Mouse (Mus musculus) brain, embryonic 14.5 days (tissue): ENCODE results near the gene Atl1. TPM values are rescaled to one million over a fixed set of nuclear protein-coding genes. Genes with fewer than 3 reads are reported as not detected.

Source experiments
- DNase-seq: peaks from one replicate; pipeline ENCODE4 v3.0.0-alpha.2; 2011; ENCODE audit warnings: low read depth
- CTCF ChIP-seq: fragments of 200-500 bp; IDR thresholded peaks from 2 replicates; pipeline ENCODE4 v1.5.1; 2012; ENCODE audit warnings: inconsistent platforms, mild to moderate bottlenecking, moderate library complexity, borderline replicate concordance; ENCODE audit not compliant: insufficient read depth, insufficient read length; ENCODE audit errors: extremely low read depth
- POLR2A ChIP-seq: fragments of 200-500 bp; IDR thresholded peaks from 2 replicates; pipeline ENCODE4 v1.6.1; 2012; ENCODE audit warnings: mild to moderate bottlenecking, inconsistent platforms, borderline replicate concordance; ENCODE audit not compliant: poor library complexity, insufficient read depth, insufficient read length, severe bottlenecking; ENCODE audit errors: extremely low read depth
- polyA plus RNA-seq: library from polyadenylated mRNA; depleted of rRNA; stranded (reverse); fragments of >200 nt; gene quantifications from 2 replicates; pipeline ENCODE4 v1.2.3, GENCODE M21; 2012; rRNA removed

Atl1 gene
- 47.7 and 75.7 TPM in 2 replicates for polyA plus RNA-seq

GRCm38 (mm10) chr12:69892371-69893251 lies at the start of gene Atl1, which contains the start of gene Map4k5:
TSS of gene Atl1 (plus strand) at chr12:69892614.
TSS of gene Map4k5 (minus strand) at chr12:69893200.
- TF ChIP-seq POLR2A, result peak; percentile 71
- TF ChIP-seq CTCF, result peak; percentile 61
- DNase-seq, result peak; percentile 94

GRCm38 (mm10) chr12:69843531-69844445 lies 48.6 kb upstream of the Atl1 start:
- peak; percentile 92 for DNase-seq
- TF ChIP-seq POLR2A (no peak), CTCF (no peak)

GRCm38 (mm10) chr12:69845722-69846121 lies 46.7 kb upstream of the Atl1 start:
- no peak for DNase-seq
- TF ChIP-seq CTCF, result no peak

GRCm38 (mm10) chr12:69846499-69846898 lies 45.9 kb upstream of the Atl1 start:
- no peak for TF ChIP-seq POLR2A
- no peak for TF ChIP-seq CTCF
- no peak for DNase-seq

GRCm38 (mm10) chr12:69848083-69848878 lies 44.1 kb upstream of the Atl1 start:
- no peak for TF ChIP-seq CTCF
- TF ChIP-seq POLR2A, result no peak

GRCm38 (mm10) chr12:69852288-69852687 lies 40.1 kb upstream of the Atl1 start:
- TF ChIP-seq CTCF (no peak), POLR2A (no peak)
- peak; percentile 21 for DNase-seq

More at GRCm38 (mm10) chr12:69848083-69848878, 44.1 kb upstream of the Atl1 start:
- DNase-seq, result no peak

- TF ChIP-seq POLR2A, result no peak
- no peak for TF ChIP-seq CTCF
- no peak for DNase-seq
Observed at GRCm38 (mm10) chr12:69853387-69853786, 39.0 kb upstream of the Atl1 start.

GRCm38 (mm10) chr12:69853942-69854341 lies 38.5 kb upstream of the Atl1 start:
- DNase-seq, result no peak
- TF ChIP-seq POLR2A (no peak), CTCF (no peak)

- no peak for DNase-seq
- TF ChIP-seq CTCF, result no peak
- no peak for TF ChIP-seq POLR2A
Observed at GRCm38 (mm10) chr12:69855641-69856300, 36.6 kb upstream of the Atl1 start.

- TF ChIP-seq CTCF (no peak), POLR2A (no peak)
Observed at GRCm38 (mm10) chr12:69856398-69856797, 36.0 kb upstream of the Atl1 start.

GRCm38 (mm10) chr12:69857597-69857996 lies 34.8 kb upstream of the Atl1 start:
- TF ChIP-seq POLR2A (no peak), CTCF (no peak)

More at GRCm38 (mm10) chr12:69856398-69856797, 36.0 kb upstream of the Atl1 start:
- DNase-seq, result no peak

More at GRCm38 (mm10) chr12:69857597-69857996, 34.8 kb upstream of the Atl1 start:
- no peak for DNase-seq
